Mouse (Mus musculus): ENCODE measurements around the gene Mipep. TPM values are rescaled to one million over a fixed set of nuclear protein-coding genes. Genes with fewer than 3 reads are reported as not detected.

The Mipep gene
- polyA plus RNA-seq (2015; fragmentation: Nextera tagmentation; extraction: Ambion mirVana), result 8.1 and 9.9 TPM in 2 replicates

GRCm38 (mm10) chr14:60784427-60785315, at the start of gene Mipep:
Gene Mipep (plus strand): TSS chr14:60784573.

GRCm38 (mm10) chr14:60767884-60768283, 16.5 kb upstream of the Mipep start, which contains the start of gene C1qtnf9:
Gene C1qtnf9 (plus strand): TSS chr14:60768134.

Other genes with a start within 250 kb of the Mipep start
- gene Spata13, start 150.6 kb upstream of the Mipep start, polyA plus RNA-seq (2015; fragmentation: Nextera tagmentation; extraction: Ambion mirVana), result 22.6 and 24.2 TPM in 2 replicates
- 7.6 and 10.5 TPM in 2 replicates for gene C1qtnf9, start 16.4 kb upstream of the Mipep start, polyA plus RNA-seq (2015; fragmentation: Nextera tagmentation; extraction: Ambion mirVana)